Mouse (Mus musculus) urinary bladder, adult 18-20 months (tissue): ENCODE results near the gene Zfp618.

Experiments used
- DNase-seq, 2 experiments: peaks; one replicate each; pipeline ENCODE4 v3.0.0; 2022; ENCODE audit warnings: low spot score in 2 of 2, mixed read lengths in 2 of 2

The Zfp618 gene

GRCm38 (mm10) chr4:62965497-62966302 is at the start of gene Zfp618:
Gene Zfp618 (plus strand): TSS chr4:62965573.
- DNase-seq, result no peak

GRCm38 (mm10) chr4:62917056-62917455 is 48.3 kb upstream of the Zfp618 start:
- DNase-seq, result no peak

GRCm38 (mm10) chr4:62933798-62934197 is 31.6 kb upstream of the Zfp618 start:
- no peak for DNase-seq

GRCm38 (mm10) chr4:62935589-62936218 is 29.7 kb upstream of the Zfp618 start:
- DNase-seq, result no peak

- DNase-seq, result no peak
Measured at GRCm38 (mm10) chr4:62941961-62942892, 23.1 kb upstream of the Zfp618 start.

GRCm38 (mm10) chr4:62944326-62944879 is 21.0 kb upstream of the Zfp618 start:
- DNase-seq, result no peak

GRCm38 (mm10) chr4:62963806-62964205 is 1.6 kb upstream of the Zfp618 start:
- no peak for DNase-seq

GRCm38 (mm10) chr4:62964844-62965496 is 403 bp upstream of the Zfp618 start:
- no peak for DNase-seq

GRCm38 (mm10) chr4:62969526-62969925 is 4.2 kb downstream of the Zfp618 start:
- no peak for DNase-seq

GRCm38 (mm10) chr4:62971991-62972390 is 6.6 kb downstream of the Zfp618 start:
- DNase-seq, result no peak

GRCm38 (mm10) chr4:62973086-62973485 is 7.7 kb downstream of the Zfp618 start:
- no peak for DNase-seq

GRCm38 (mm10) chr4:62974901-62975300 is 9.5 kb downstream of the Zfp618 start:
- no peak for DNase-seq

GRCm38 (mm10) chr4:62975541-62975940 is 10.2 kb downstream of the Zfp618 start:
- no peak for DNase-seq

GRCm38 (mm10) chr4:62977454-62977853 is 12.1 kb downstream of the Zfp618 start:
- no peak for DNase-seq

GRCm38 (mm10) chr4:62978501-62978911 is 13.1 kb downstream of the Zfp618 start:
- no peak for DNase-seq

GRCm38 (mm10) chr4:62981572-62981971 is 16.2 kb downstream of the Zfp618 start:
- no peak for DNase-seq

GRCm38 (mm10) chr4:62983556-62983955 is 18.2 kb downstream of the Zfp618 start:
- no peak for DNase-seq

GRCm38 (mm10) chr4:62991336-62991735 is 26.0 kb downstream of the Zfp618 start:
- DNase-seq, result no peak

GRCm38 (mm10) chr4:62993190-62993589 is 27.8 kb downstream of the Zfp618 start:
- no peak for DNase-seq

GRCm38 (mm10) chr4:62997606-62998005 is 32.2 kb downstream of the Zfp618 start:
- DNase-seq, result no peak

GRCm38 (mm10) chr4:62998431-62998835 is 33.1 kb downstream of the Zfp618 start:
- no peak for DNase-seq
